Mouse (Mus musculus) liver, embryonic 12.5 days (tissue): Measurements from ENCODE around the gene Fam186b. TPM values are rescaled to one million over a fixed set of nuclear protein-coding genes. Genes with fewer than 3 reads are reported as not detected.
A peak's percentile ranks its signal among the peaks of the same experiment; 100 is the strongest.
"Not testable (repeated sequence)": the region's sequence is repeated elsewhere in the genome, so short reads cannot be mapped to it uniquely, and the experiment has no call there.

Experiments
- ATAC-seq: fragments of 200-750 bp; cut with Nextera tagmentation; 2 replicates; pipeline ENCODE4 v1.8.0; 2017; ENCODE audit warnings: moderate number of reproducible peaks, mild to moderate bottlenecking, moderate library complexity
- H3K27ac ChIP-seq: fragments of 300-500 bp; sonication (generic); 2 replicates; pipeline ENCODE4 v1.5.1; 2016; ENCODE audit warnings: mild to moderate bottlenecking
- H3K27me3 ChIP-seq: fragments of 300-500 bp; sonication (generic); replicated peaks from 2 replicates; pipeline ENCODE4 v1.6.1; 2016; ENCODE audit warnings: mild to moderate bottlenecking, moderate library complexity
- H3K36me3 ChIP-seq: fragments of 300-500 bp; sonication (generic); 2 replicates; pipeline ENCODE4 v1.6.1; 2016; ENCODE audit warnings: mild to moderate bottlenecking, moderate library complexity
- H3K4me1 ChIP-seq: fragments of 300-500 bp; sonication (generic); 2 replicates; pipeline ENCODE4 v1.6.1; 2016
- H3K4me2 ChIP-seq: fragments of 300-500 bp; sonication (generic); 2 replicates; pipeline ENCODE4 v1.6.1; 2016; ENCODE audit warnings: mild to moderate bottlenecking, moderate library complexity
- H3K4me3 ChIP-seq: fragments of 300-500 bp; sonication (generic); 2 replicates; pipeline ENCODE4 v1.5.1; 2016; ENCODE audit warnings: mild to moderate bottlenecking, moderate library complexity
- H3K9ac ChIP-seq: fragments of 300-500 bp; sonication (generic); 2 replicates; pipeline ENCODE4 v1.6.1; 2016; ENCODE audit warnings: mild to moderate bottlenecking, moderate library complexity
- H3K9me3 ChIP-seq: fragments of 300-500 bp; sonication (generic); replicated peaks from 2 replicates; pipeline ENCODE4 v1.6.1; 2016; ENCODE audit warnings: mild to moderate bottlenecking, moderate library complexity
- WGBS: fragments of 180-500 bp; shearing (Covaris S2); methylation state at CpG from one replicate; pipeline ENCODE4 v1.1.7; 2016; ENCODE audit not compliant: insufficient replicate concordance; 5-methylcytosine and 5-hydroxymethylcytosine counted together
- polyA plus RNA-seq: library from polyadenylated mRNA; unstranded; fragments of >200 nt; fragmentation: Nextera tagmentation; extraction: Ambion mirVana; gene quantifications from 2 replicates; pipeline ENCODE4 v1.2.1, GENCODE M21; 2016

The Fam186b gene
- polyA plus RNA-seq, 1 experiment from 2014 or later, result 0.06 TPM

DNA sequence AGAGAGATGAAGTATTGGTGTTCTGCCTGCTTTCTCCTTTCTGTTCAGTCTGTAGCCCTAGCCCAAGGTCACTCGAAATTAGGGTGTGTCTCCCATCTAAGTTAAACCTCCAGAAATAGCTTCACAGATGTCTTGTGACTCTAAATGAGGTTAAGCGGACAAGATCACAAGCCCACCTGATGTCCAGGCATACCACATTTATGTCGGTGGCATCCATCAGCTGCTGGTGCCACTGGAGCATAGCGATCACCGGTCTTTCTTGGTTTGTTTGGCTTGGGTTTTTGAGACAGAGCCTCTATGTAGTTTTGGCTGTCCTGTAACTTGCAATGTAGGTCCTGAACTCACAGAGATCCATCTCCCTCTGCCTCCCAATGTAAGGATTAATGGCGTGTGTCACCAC lies 41.9 kb downstream of the Fam186b start:
- Histone ChIP-seq H3K27ac (no peak overlapping the region), H3K4me2 (no peak overlapping the region), H3K9ac (no peak overlapping the region), H3K9me3 (no peaks in the 10 kb centered on the region), H3K27me3 (0 out of 2 replicates have a peak, but pooled peaks cover 3% of the 10 kb centered on the region), H3K36me3 (peaks cover 15% of the 10 kb centered on the region), H3K4me3 (no peak overlapping the region), H3K4me1 (peaks cover 42% of the 10 kb centered on the region)
- ATAC-seq, result no peak
- 81% methylated on average over 6 of the region's 6 CpGs for WGBS

DNA sequence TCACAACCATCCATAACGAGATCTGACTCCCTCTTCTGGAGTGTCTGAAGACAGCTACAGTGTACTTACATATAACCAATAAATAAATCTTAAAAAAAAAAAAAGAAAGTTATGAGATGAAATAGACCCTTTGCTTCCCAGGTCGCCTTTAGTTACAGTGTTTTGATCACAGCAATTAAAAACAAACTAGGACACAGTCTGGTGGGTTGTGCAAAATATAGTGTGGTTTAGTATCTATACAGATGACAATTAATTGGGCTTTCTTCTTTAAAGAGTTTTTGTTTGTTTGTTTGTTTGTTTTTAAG lies 42.6 kb downstream of the Fam186b start:
- WGBS, result 36% methylated on average over 2 of the region's 2 CpGs
- H3K4me2 ChIP-seq, result peak overlapping the region; percentile 87
- not testable (repeated sequence) for H3K4me3 ChIP-seq, ATAC-seq, H3K27ac ChIP-seq, H3K9me3 ChIP-seq, H3K27me3 ChIP-seq, H3K9ac ChIP-seq
- H3K4me1 ChIP-seq, result peaks cover 42% of the 10 kb centered on the region
- peaks cover 21% of the 10 kb centered on the region for H3K36me3 ChIP-seq

DNA sequence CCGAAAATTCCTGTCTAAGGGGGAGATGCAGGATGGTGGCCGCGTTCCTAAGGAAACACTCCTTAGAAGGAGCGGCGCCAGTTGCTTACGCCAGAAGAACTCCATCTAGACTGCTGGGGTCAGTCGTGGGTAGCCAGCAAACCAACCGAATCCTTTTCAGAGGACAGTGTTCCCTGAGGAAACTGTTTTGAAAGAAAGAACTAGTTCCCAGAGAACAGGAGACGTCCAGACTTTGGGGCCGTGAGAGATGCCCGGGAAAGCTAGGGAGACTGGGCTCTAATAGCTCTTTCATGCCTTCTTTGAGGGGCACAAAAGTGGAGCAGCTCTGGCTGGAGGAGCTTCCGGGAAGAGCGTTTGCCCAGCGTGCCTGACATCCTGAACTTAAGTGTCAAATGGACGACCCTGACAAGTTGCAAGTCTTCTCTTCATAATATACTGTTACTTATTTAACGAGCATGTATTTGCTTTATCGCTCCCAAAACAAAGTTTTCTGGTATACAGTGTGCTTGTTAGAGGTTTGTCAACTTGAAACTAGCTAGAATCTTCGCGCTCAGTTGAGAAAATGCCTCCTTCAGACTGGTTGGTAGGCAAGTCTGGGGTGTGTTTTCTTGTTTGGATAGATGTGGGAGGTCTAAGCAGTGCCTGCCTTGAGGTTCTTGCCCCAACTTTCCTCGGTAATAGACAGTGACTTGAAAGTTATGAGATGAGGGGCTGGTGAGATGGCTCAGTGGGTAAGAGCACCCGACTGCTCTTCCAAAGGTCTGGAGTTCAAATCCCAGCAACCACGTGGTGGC lies 43.1 kb downstream of the Fam186b start:
- Histone ChIP-seq H3K4me2 (peak overlapping the region; percentile 87), H3K4me3 (peak overlapping the region; percentile 68), H3K27ac (peak overlapping the region; percentile 98), H3K4me1 (peaks cover 42% of the 10 kb centered on the region), H3K9ac (peak overlapping the region; percentile 76), H3K36me3 (peaks cover 27% of the 10 kb centered on the region), H3K27me3 (0 out of 2 replicates have a peak, but pooled peaks cover 3% of the 10 kb centered on the region), H3K9me3 (no peaks in the 10 kb centered on the region)
- WGBS, result 3% methylated on average over 22 of the region's 22 CpGs
- peak; percentile 17; the same call in 1 of the 2 replicates for ATAC-seq

DNA sequence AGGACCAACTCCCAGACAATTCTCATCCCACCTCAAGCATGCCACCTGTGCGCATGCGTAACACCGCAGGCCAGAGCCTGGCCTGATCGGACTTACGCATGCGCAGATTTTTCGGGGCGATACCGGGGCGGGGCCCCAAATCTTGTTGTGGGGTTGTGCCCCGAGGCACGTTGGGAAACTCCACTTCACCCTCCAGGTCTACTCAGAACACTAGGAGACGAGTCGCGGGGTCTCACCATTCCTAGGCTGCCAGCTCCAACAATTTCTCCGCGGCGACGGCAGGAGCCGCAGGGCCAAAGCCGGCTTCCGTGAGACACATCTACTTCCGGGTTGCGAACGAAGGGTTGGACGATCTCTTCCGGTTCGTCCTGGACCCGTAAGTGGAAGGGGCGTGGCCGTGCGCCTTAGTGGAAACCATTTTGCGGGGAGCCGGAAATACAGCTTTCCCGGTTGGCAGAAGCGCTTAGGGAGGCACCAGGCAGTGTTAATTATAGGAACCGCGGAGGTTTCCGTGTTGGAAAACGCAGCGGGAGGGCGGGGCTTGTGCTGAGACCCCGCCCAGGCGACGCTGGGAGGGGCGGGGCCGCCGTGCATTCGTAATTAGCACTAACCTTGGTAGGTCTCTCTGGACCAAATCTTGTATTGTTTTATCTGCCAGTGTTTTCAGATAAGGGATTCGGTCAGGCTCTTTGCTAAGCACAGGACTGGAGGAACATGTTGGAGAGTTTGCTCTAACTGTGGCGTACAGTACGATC lies 43.9 kb downstream of the Fam186b start, which contains the start of gene Mcrs1:
TSS of gene Mcrs1 (minus strand) at position 336 of the 755 bp plus-strand sequence.
- peak within 1 kb of the TSS; percentile 87 for H3K4me2 ChIP-seq
- 0 out of 2 replicates have a peak, but pooled peaks cover 3% of the 10 kb centered on the region for H3K27me3 ChIP-seq
- H3K36me3 ChIP-seq, result peaks cover 34% of the 10 kb centered on the region
- H3K9ac ChIP-seq, result peak within 1 kb of the TSS; percentile 76
- H3K4me1 ChIP-seq, result peaks cover 42% of the 10 kb centered on the region
- ATAC-seq, result peak; percentile 88
- H3K27ac ChIP-seq, result peak within 1 kb of the TSS; percentile 98
- peak within 1 kb of the TSS; percentile 68 for H3K4me3 ChIP-seq
- under 1% methylated on average over 52 of the region's 52 CpGs for WGBS
- H3K9me3 ChIP-seq, result no peaks in the 10 kb centered on the region

DNA sequence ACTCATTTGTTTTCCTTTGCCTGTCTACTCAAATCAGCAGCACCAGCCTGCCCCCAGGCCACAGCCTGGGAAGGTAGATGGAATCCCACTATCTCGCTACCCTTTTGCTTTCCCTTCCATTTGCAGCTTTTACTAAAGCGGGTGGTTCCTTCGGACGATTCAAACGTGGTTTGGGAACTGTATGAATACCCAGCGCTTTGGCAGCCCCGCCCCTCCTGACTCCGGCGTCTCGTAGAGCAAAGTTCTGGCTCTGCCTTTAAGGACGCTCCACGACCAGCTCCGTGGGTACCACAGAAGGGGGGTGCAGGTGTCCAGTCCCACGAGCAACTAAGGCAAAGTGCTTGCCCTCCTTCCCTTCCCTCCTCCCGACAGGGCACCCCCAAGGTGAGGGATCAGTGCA lies 44.6 kb downstream of the Fam186b start:
- H3K4me1 ChIP-seq, result peaks cover 42% of the 10 kb centered on the region
- H3K27ac ChIP-seq, result 0 out of 2 replicates have a peak overlapping the region, but pooled peaks have one; percentile 43
- H3K27me3 ChIP-seq, H3K9me3 ChIP-seq: not testable (repeated sequence)
- peak overlapping the region; percentile 87 for H3K4me2 ChIP-seq
- ATAC-seq, result peak; percentile 22
- H3K9ac ChIP-seq, result peak overlapping the region; percentile 67
- H3K36me3 ChIP-seq, result peaks cover 41% of the 10 kb centered on the region
- WGBS, result under 1% methylated on average over 14 of the region's 15 CpGs
- peak overlapping the region; percentile 68 for H3K4me3 ChIP-seq

DNA sequence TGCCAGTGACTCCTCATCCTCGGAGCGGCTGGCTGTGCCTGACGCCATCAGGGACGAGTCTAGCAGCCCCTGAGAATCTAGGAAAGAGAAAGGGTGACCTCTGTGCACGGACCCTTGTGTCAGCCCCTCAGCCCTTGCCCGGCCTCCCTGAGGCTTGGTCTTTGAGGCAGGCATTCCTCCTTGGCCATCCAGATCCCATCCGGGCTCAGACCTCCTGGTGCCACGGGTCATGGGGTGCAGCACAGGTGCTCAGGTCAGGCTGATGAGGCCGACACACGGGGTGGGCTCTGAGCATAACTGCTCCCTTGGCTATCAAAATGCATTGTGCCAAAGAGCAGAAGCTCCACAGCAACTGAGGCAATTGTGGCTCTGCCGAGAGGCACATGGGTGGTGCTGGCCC lies 45.8 kb downstream of the Fam186b start:
- Histone ChIP-seq H3K27me3 (no peaks in the 10 kb centered on the region), H3K27ac (no peak overlapping the region), H3K4me1 (peaks cover 42% of the 10 kb centered on the region), H3K4me3 (no peak overlapping the region), H3K4me2 (no peak overlapping the region), H3K9me3 (no peaks in the 10 kb centered on the region), H3K36me3 (peaks cover 52% of the 10 kb centered on the region), H3K9ac (peak overlapping the region; percentile 37; the same call in 1 of the 2 replicates)
- WGBS, result 86% methylated on average over 11 of the region's 11 CpGs
- ATAC-seq, result no peak

DNA sequence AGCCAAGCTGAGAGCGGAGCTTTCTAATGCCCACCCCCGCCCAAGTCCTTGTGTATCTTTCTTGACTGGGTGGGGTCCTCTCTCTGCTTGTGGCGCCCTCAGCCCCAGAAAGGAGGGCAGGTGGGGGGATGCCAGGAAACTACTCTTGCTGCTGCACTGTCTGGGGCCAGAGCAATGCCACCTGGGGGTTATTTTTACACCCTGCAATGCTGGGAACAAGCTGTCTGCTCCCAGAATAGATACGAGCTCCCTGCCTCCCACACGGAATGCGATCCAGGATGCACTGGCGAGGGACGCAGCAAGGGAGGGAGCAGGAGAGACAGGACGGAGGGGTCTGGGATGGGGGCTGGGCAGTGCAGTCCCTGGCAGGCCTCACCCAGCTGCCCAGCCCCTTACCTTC lies 46.7 kb downstream of the Fam186b start:
- H3K9ac ChIP-seq, result no peak overlapping the region
- H3K27me3 ChIP-seq, result no peaks in the 10 kb centered on the region
- 81% methylated on average over 9 of the region's 9 CpGs for WGBS
- peaks cover 34% of the 10 kb centered on the region for H3K4me1 ChIP-seq
- peaks cover 62% of the 10 kb centered on the region for H3K36me3 ChIP-seq
- H3K4me2 ChIP-seq, result no peak overlapping the region
- H3K27ac ChIP-seq, result no peak overlapping the region
- H3K4me3 ChIP-seq, result no peak overlapping the region
- H3K9me3 ChIP-seq, result no peaks in the 10 kb centered on the region
- ATAC-seq, result no peak

DNA sequence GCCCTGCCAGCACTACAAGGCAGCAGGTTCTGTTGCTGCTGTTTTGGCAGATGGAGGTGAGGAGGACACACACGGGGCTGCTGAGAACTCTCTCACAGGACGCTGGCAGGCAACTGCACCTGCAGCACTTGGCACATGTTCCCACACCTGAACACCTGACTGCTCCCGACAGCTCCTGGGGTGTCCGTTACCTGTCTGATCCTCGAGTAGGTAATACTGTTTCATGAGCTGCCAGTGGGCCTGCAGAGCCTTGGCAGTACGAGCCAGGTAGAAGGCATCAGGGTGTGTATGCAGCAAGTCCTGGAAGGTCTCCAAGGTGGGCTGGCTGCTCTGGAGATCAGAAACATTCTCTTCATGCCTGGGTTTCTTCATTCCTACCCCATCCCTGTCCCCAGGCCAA lies 49.0 kb downstream of the Fam186b start:
- H3K36me3 ChIP-seq, result peaks cover 84% of the 10 kb centered on the region
- H3K27me3 ChIP-seq, H3K27ac ChIP-seq, H3K4me3 ChIP-seq, H3K9me3 ChIP-seq, H3K9ac ChIP-seq, H3K4me2 ChIP-seq, ATAC-seq: not testable (repeated sequence)
- H3K4me1 ChIP-seq, result peaks cover 19% of the 10 kb centered on the region
- whole genome bisulfite sequencing, result 73% methylated on average over 6 of the region's 6 CpGs

DNA sequence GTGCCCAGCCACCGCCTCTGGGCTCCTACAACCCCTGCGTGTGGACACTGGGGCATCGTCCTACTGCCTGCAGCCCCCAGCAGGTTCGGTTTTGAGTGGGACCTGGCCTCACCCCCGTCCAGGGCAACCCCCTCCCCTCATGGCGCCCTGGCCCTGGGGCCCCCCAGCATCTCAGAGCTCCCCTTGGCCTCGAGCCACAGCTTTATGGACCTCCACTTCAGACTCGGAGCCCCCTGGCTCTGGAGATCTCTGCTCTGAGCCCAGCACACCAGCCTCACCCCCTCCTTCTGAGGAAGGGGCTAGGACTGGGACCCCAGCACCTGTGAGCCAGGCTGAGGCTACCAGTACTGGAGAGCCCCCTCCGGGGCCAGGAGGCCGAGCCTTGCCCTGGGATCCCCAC lies 53.6 kb downstream of the Fam186b start:
- no peak overlapping the region for H3K9ac ChIP-seq
- H3K36me3 ChIP-seq, result peaks cover 60% of the 10 kb centered on the region
- H3K4me1 ChIP-seq, result no peaks in the 10 kb centered on the region
- H3K27ac ChIP-seq, result no peak overlapping the region
- no peaks in the 10 kb centered on the region for H3K9me3 ChIP-seq
- no peak overlapping the region for H3K4me3 ChIP-seq
- WGBS, result 80% methylated on average over 10 of the region's 10 CpGs
- no peak for ATAC-seq
- H3K4me2 ChIP-seq, result no peak overlapping the region
- no peaks in the 10 kb centered on the region; the same call in 1 of the 2 replicates for H3K27me3 ChIP-seq

DNA sequence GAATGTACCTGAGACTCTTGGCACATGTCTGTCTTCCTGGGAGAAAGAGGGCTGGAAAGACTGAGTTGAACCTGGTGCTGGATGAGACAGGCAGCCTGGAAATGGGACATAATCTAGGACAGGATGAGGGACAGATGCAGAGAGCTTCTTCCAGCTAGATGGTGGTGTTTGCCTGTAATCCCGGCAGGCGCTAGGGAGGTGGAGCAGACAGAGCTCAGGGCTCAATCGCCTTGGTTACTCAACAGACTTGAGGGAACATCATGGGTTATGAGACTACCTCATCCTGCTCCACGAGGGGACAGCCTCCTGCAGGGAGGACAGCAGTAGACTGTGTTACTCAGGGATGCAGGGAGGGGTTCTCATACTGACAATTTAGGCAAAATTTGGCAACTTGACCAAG lies 54.4 kb downstream of the Fam186b start:
- no peak overlapping the region for H3K4me2 ChIP-seq
- H3K4me3 ChIP-seq, result no peak overlapping the region
- no peaks in the 10 kb centered on the region for H3K9me3 ChIP-seq
- no peak for ATAC-seq
- no peak overlapping the region for H3K9ac ChIP-seq
- no peaks in the 10 kb centered on the region for H3K4me1 ChIP-seq
- no peak overlapping the region for H3K27ac ChIP-seq
- H3K27me3 ChIP-seq, result no peaks in the 10 kb centered on the region; the same call in 1 of the 2 replicates
- WGBS, result 78% methylated on average over 4 of the region's 4 CpGs
- H3K36me3 ChIP-seq, result peaks cover 52% of the 10 kb centered on the region

DNA sequence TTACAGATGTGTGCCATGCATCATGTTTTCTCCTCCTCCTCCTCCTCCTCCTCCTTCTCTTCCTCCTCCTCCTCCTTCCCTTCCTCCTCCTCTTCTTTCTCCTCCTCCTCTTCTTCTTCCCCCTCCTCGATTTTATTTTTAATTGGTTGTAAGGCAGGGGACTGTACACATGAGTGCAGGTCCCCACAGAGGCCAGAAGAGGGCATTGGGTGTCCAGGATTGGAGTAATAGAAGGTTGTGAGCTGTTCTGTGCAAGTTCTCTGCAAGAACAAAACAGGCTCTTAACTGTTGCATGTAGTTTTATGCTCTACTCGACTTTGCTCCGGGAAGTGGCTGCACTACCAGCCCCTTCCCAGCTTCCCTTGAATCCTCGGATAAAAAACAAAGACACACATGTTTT lies 55.6 kb downstream of the Fam186b start:
- peaks cover 41% of the 10 kb centered on the region for H3K36me3 ChIP-seq
- no peak overlapping the region for H3K4me3 ChIP-seq
- no peak for ATAC-seq
- no peaks in the 10 kb centered on the region for H3K4me1 ChIP-seq
- no peak overlapping the region for H3K4me2 ChIP-seq
- H3K9me3 ChIP-seq, result no peaks in the 10 kb centered on the region
- H3K27ac ChIP-seq, result no peak overlapping the region
- WGBS, result 56% methylated on average over 4 of the region's 4 CpGs
- H3K9ac ChIP-seq, result no peak overlapping the region
- peaks cover 4% of the 10 kb centered on the region; the same call in 1 of the 2 replicates for H3K27me3 ChIP-seq

DNA sequence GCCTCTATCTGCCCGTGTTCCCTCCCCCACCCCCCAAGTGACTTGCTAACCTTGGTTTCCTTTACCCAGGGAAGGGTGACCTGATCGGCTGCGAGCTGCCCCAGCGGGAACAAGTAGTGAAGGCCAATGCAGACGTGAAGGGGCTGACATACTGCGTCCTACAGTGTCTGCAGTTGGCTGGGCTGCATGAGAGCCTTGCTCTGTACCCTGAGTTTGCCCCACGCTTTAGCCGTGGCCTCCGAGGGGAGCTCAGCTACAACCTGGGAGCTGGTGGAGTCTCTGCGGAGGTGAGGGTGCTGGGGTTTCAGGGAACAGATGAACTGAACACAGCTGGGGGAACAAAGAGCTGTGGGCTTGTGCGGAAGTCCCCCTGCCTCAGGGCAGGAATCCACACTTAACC lies 57.7 kb downstream of the Fam186b start:
- ATAC-seq, result no peak
- no peak overlapping the region for H3K27ac ChIP-seq
- WGBS, result 54% methylated on average over 11 of the region's 11 CpGs

More for the DNA sequence above, 57.7 kb downstream of the Fam186b start:
- Histone ChIP-seq H3K4me1 (peaks cover 6% of the 10 kb centered on the region; the same call in 1 of the 2 replicates), H3K9me3 (no peaks in the 10 kb centered on the region), H3K4me3 (no peak overlapping the region), H3K4me2 (no peak overlapping the region), H3K36me3 (peaks cover 20% of the 10 kb centered on the region), H3K27me3 (peaks cover 24% of the 10 kb centered on the region), H3K9ac (no peak overlapping the region)
